Mouse (Mus musculus) heart, postnatal 10 days (tissue): ENCODE measurements at regions not wholly inside any gene's neighbourhood (a gene's known extent, or its start where the extent isn't known, plus 50 kb on each side); places are given as distances from the start of the nearest gene placed in this dataset.

Source experiments
- DNase-seq, 2 experiments: peaks; one replicate each; pipeline ENCODE4 v3.0.0; 2021
- intact Hi-C: fragments of 180-260 bp; cut with DNase I; formaldehyde crosslinking; loops from one replicate; pipeline ENCODE4 v1.15.1; 2025

DNA sequence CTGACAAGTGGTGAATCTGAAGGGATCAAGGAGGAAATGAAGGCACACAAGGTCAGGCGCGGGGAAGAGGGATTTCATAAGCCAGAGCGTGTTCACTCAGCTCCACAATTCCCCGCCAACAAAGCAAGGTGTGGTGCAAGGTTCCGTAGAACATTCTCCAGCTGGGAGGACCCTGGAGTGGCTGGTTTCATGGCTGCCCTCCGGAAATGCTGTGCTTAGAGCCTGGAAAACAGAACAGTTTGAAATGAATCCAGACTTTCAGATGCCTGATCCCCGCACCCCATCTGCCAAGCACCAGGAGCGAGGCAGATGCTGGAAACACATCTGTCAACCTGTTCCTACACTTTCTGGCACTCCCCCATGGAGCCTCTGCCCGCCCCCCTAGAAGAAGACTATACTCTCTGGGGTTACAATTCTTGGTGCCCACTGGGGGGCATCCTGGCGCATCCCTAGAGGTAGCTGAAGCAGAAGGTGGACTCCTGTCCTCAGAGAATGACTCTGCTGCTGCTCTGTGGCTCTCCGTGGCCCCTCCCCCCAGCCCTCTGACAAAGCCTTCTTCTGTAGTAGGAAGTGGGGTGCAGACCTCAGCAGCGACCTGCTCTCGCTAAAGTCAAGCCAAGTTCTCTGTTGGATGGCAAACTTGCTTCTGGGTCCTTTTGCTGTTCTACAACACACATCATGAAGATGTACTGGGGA, 54.5 kb upstream of the Mafb start:
- DNase-seq: peak; percentile 16 to 32
- intact Hi-C loops: no loop called here

DNA sequence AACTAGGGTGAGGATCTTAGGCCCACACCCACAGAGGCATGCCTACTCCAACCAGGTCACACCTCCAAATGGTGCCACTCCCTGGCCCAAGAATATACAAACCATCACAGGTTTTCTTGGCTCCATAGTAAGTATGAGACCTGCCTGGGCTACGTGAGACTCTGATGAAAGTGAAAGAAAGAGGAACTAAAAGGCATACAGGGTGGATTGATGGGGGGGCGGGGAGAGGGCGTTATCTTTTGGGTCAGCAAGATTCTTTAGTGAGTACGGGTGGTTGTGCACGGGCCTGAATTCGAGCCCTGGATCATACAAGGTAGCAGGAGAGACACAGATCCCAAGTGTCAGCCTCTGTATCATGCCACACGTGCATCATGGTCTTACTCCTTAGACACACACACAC, 57.6 kb upstream of the Mafb start:
- intact Hi-C loops: no loop called here
- no peak for DNase-seq

DNA sequence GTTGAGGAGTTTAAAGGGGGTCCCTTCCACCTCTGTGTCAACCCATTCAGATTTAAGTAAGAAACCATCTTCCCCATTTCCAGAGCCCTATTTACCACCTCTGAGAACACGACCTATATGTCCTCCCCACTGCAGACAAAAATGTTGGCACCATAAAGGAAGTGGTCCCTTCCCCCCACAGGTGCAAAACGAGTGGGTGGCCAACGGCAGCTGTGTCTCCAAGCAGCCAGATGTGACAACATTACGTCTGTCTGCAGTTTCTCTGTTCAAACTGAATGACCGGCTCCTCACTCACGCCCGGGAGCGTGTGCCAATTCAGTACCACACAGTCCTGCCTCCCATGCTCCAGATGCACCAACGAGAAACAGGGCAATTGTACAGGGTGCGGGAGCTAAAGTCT, 60.6 kb upstream of the Mafb start:
- intact Hi-C loops: no loop called here
- no peak for DNase-seq

DNA sequence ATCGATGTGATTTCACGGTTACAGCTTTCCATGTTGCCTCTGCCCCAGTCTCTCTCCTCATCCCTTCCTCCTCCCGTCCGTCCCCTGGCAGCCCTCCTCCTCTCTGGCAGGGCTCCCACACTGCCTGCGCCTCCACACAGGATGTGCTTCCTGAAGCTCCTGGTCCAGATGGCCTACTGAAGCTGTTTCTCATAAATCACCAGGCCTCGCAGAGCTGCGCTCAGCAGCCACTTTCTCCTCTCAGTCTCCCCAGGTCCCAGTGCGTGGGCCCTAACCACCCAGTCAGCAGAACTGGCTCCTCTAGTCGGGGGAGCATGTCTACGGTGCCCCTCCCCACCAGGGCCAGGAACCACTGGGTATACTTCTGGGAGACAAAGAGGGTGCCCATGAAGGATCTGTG, 66.4 kb upstream of the Mafb start:
- DNase-seq: peak; percentile 82 to 84
- intact Hi-C loops: no loop called here

DNA sequence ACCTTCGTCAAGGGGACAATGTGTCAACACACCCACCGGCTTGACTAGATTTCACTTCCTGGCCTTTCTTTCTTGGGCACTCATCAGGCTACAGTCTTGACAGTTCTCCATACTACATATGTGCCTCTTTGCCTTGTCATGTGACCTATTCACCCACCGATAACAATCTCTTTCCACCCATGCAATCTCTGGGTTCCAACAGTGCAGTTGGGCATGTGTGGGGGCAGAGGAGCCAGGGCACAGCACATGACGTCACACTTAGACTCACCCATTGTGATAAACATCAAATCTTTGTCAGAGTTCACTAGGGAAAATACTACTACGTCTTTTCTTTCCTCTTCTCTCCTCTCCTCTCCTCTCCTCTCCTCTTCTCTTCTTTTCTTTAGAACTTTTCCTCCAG, 67.8 kb upstream of the Mafb start:
- no peak for DNase-seq
- intact Hi-C loops: no loop called here

DNA sequence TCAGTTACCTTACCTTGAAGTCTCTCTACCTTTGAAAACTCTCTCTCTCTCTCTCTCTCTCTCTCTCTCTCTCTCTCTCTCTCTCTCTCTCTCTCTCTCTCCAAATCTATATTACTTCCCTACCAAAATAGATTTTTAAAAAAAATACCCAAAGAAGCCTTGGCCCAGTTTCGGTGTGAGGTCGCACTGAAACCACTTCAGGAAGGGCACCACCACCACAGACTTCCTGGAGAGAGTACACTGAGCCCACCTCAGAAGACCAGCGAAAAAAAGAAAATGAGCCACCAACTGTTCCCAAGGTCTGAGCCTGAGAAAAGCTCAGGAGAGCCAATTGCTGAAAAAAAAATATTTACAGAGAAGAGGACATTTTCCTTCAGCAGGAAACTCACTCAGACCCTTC, 68.8 kb upstream of the Mafb start:
- intact Hi-C loops: no loop called here
- DNase-seq: no peak

DNA sequence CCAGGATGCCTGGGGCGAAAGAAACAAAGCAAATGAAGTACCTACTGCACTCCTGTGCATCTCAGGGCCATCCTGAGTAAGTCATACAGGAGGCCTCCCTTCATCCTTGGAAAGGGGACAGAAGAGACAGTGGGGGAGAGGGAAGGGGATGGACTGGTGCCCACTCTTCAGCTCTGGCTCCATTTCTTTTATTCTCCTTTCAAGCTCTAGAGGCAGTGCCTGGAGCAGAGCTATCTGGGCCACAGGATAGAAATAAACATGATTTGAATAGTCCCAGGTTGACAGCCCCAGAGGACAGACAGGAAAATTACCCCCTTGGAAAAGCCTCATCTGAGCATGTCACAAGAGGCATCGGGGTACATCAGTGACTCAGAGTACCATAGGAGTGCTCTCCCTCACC, 72.2 kb upstream of the Mafb start:
- DNase-seq: no peak
- intact Hi-C loops: no loop called here

DNA sequence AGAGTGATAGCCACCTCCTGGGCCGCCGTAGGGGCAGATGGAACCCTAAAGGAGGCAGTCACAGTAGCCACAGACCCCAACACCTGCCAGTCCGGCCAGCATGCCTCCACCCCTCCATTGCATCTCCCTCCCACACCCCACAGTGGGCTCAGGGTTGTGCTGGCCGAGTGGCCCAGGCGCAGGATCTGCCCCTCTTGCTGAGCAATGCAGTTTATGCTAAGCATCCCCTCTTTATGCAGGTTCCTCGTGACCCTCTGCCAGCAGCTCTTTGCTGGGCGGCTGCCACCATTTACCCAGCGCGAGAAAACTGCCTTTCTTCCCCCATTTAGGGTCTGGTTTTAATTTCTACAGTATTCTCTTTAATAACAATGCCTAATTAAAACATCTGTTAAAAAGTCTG, 73.4 kb upstream of the Mafb start:
- no peak for DNase-seq
- intact Hi-C loops: no loop called here

DNA sequence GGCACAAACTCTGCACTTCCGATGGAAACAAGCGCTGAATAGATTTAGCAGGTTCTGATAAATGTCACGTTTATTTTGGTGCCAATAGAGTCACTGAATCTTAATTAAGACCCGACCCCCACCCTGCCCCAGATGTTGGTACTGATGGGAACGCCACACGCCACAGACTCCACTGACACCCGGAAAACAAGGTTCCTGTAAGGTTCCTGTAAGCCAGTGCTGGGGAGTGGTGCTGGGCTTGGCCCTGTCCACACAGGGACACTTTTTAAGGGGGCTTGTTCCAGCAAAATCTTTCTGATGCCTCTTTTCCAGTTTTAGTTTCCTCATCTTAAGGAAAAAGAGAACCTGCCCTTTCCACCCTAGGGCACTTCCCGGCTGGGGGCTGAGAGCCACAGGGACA, 84.2 kb upstream of the Mafb start:
- DNase-seq: no peak
- intact Hi-C loops: loop anchor here (5.0 kb wide), 2 partner anchors 51 to 81 kb away; no protein-coding TSS in a partner anchor

DNA sequence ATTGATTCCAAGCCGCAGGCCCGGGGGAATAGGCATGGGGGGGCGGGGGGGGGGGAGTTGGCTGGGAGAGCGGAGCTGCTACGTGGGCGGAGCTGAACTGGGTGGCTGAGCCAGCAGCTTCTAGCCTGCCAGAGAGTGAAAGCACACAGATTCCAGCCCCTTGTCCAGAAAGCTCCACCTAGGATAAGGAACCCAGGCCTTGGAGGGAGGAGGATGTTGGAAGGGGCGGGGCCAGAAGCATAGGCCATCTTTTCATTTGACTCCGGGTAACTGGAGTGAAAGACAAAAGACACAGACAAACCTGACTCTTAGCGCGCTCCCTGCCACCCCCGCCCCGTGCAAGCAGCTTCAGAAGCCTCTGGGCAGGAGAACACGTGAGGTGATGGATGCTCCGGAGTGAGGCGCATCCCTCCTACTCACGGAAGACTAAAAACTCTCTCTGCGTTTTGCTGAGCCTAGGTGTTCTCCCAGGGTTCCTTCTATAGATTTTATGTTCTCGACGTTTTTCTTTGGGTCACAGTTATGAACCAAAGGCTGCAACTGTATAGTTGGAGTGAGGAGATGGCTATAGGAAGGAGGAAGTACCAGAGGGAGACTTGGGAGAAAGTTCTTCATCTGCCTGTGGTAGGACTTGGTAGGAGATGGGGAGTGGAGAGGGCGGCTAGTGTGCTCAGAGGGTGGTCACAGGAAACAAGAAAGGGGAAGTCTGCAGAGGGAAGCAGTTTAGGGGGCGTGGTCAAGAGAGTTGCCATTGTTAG, 84.8 kb upstream of the Mafb start:
- intact Hi-C loops: loop anchor here (5.0 kb wide), 2 partner anchors 51 to 81 kb away; no protein-coding TSS in a partner anchor
- DNase-seq: peak; percentile 79 to 82

DNA sequence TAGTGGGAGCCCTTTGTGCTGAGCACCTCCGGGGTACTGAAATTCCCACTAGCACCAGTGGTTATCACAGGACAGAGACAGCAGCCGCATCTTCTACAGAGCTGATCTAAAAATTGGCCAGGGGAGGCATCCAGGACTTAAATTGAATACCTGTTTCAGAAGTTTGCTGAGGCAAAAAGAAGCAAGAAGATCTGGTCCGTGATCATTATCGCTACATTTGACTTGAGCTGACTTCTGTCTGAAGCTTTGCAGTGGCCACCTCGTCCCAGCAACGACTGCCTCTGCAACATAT, 85.3 kb upstream of the Mafb start:
- no peak for DNase-seq
- intact Hi-C loops: loop anchor here (5.0 kb wide), 2 partner anchors 50 to 80 kb away; no protein-coding TSS in a partner anchor

DNA sequence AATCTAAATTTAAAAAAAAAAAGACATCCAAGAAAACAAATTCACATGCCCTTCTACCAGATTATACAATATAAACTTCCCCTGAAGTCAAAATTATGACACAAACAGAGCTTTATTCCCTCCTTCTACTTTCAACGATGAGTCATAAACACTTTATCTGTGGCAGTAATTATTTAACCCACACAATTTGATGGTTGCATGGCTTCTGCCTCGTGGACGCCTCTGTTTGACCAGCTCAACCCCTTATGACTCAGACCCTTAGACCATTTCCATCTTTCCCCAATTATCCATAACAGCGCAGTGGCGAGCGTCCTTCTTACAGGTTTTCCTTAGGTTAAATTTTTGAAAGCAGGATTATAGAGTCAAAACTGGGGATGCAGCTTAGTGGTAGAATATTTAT, 85.9 kb upstream of the Mafb start:
- intact Hi-C loops: loop anchor here (5.0 kb wide), 2 partner anchors 50 to 80 kb away; no protein-coding TSS in a partner anchor

DNA sequence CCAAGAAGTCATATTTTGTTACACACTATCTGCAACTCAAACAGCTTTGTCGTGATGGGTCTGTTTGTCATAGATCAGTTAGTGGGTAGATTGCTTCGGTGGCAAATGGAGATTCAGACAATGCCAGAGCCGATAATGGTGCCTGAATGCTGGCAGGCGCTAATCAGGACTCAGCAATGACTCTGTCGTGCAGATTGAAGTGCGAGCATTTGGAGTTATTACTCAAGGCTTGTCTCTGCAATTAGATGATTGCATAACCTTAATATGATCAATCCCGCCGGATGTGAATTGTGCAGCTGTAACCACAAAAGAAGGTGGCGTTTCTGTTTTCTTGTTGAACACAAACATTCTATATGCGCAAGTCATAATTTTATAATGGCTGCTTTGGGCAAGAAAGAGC, 88.8 kb upstream of the Mafb start:
- no peak for DNase-seq
- intact Hi-C loops: no loop called here

More for the DNA sequence above, 85.9 kb upstream of the Mafb start:
- DNase-seq: no peak

DNA sequence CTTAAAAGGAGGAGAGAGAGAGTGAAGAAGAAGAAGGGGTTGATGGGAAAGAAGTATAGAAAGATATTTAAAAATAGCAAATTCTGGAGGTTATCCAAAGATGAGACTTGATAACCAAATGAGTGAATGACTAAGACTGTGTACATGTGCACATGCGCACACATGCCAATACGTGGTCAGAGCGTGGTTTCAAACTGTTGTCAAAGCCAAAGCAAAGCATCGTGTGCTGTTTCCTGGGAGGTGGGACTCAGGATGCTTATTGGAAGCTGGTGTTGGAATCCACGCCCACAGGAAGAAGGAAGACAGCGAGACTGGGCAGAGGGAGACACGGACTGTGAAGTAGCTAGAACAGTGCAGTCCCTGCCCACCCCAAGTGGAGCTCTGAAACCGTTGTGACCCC, 89.8 kb upstream of the Mafb start:
- no peak for DNase-seq
- intact Hi-C loops: no loop called here

DNA sequence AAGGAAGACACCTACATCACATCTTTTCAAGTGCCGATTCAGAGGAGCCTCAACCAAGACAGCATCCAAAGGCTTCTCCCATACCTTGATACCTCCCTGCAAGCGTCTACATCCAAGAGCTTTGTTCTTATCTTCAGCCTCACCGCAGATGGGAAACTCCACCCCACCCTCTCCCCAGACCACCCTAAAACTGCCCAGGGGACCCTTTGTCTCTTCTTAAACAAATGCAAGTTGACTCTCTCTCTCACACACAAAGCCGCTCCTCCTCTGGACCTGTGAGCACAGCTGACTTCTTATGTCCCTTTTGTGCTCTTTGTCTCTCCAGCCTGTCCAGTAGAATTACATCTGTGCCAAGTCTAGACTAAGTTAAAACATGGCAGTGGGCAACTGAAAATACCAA, 104.7 kb upstream of the Mafb start:
- DNase-seq: no peak
- intact Hi-C loops: no loop called here

DNA sequence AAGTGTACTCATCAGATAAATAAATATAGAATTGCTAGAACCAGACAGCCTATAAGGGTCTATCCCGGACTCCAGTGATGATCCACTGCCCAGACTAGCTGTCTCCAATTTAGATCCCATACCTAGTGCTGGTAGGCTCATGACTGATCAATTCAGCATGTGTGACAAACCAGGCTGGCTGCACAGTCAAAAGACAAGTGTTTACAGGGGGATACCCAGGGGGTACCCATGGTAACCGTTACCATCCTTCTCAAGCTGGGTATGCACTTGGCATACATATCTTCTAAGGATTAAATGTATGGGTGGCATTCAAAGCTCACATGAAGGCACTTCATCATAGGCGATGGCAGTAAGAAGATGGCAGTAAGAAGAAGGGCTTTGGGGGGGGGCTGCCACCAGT, 109.3 kb upstream of the Mafb start:
- intact Hi-C loops: no loop called here
- DNase-seq: no peak

DNA sequence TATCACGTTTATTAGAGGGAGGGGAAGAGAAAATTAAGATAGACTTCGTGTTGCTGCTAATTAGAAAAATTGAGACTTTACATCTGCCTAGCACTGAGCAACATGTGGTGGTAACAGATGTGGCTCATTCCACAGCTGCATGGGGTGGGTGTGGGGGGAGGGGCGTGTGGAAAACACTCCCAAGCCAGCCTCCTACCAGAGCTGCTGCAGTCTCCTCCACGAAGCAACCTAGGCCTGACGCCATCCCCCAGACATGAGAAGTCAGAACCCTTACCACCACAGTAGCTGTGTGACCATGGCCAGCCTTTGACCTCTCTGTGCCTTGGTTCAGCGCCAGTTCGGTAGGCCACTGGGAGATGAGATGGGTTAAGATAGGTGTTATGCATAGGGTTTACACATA, 112.4 kb upstream of the Mafb start:
- intact Hi-C loops: no loop called here
- DNase-seq: no peak

DNA sequence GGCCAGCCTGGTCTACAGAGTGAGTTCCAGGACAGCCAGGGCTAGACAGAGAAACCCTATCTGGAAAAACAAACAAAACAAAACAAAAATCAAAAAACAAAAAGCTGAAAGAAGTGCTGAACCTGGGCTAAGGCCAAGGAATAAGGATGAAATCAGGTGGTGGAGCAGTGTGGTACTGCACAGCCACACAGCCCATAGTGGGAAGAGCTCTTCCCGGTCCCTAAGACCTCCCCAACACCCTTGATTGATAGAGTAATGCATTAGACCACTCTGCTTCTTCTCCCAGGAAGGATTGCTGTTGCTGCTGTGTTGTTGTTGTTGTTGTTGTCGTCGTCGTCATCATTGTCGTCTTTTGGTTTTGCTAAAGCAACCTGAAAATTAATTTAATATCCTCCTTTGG, 118.2 kb upstream of the Mafb start:
- intact Hi-C loops: no loop called here
- DNase-seq: no peak

DNA sequence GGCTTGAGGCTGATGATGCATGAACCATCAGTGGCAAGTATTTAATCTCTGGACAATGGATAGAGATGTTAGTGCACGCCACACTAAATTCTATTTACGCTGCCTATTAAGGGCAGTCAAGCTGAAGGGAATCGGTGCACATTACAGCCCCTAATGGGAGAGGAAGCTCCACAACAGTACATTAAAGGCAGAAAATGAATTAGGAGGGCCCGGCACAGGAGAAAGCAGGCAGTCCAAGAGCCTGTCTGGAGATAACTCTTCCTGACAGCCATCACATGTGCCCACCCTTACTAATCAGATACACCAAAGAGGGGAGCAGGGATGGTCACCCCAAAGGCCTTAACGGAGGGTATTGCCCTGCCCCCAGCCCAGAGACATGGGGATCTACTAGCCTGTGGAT, 118.7 kb upstream of the Mafb start:
- intact Hi-C loops: no loop called here

DNA sequence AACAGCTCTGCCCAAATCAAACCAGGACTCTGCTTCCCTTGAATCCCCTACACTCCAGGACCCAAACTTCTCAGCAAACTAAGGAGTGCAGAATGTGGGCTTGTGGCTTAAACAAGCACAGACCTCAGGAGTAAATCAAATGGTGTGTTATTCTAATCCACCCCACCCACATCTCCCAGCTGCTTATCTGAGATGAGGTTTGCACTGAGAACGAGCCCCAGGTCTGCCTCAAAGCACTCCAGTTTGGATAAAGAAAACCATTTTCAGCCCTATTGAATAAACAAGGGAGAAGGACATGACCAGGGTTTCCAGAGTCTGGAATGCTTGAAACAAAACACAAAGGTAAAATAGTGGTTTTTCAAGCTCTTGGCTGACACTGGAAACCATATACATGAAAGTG, 132.9 kb upstream of the Mafb start:
- DNase-seq: no peak
- intact Hi-C loops: loop anchor here (5.0 kb wide), 1 partner anchor 47 kb away; no protein-coding TSS in a partner anchor

More for the DNA sequence above, 118.7 kb upstream of the Mafb start:
- DNase-seq: no peak

DNA sequence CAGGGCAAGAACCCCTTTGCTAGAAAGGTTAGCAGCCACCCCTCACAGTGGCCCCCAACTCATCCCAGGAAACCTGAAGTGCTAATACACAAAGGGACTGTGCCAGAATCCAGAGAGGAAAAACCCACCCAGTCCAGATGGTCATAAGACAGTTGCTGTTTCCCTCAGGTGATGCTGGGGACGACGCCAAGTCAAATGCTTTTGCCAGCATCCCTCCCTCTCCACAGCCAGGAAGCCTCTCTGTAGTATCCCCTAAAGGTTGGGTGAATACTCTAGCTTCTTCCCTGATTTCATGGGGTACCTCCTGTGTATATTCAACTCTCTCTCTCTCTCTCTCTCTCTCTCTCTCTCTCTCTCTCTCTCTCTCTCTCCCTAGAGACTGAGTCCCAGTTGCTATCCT, 136.0 kb upstream of the Mafb start:
- DNase-seq: peak in 1 of 2 experiments; percentile 20
- intact Hi-C loops: loop anchor here (5.0 kb wide), 1 partner anchor 51 kb away; no protein-coding TSS in a partner anchor
